Mouse (Mus musculus) spleen, adult 2 months (tissue): ENCODE measurements around the gene Topbp1.

ENCODE experiments used
- CTCF ChIP-seq: fragments of 200-500 bp; IDR thresholded peaks from 2 replicates; pipeline ENCODE4 v1.5.1; 2011; ENCODE audit warnings: mild to moderate bottlenecking, inconsistent platforms; ENCODE audit not compliant: insufficient read depth, insufficient read length, insufficient replicate concordance; ENCODE audit errors: extremely low read depth
- POLR2A ChIP-seq: fragments of 200-500 bp; IDR thresholded peaks from 2 replicates; pipeline ENCODE4 v1.6.1; 2011; ENCODE audit warnings: low read depth, low read length, inconsistent platforms

GRCm38 (mm10) chr9:103288489-103289180 lies 16.4 kb upstream of the Topbp1 start:
- TF ChIP-seq CTCF (no peak), POLR2A (no peak)
